ENCODE assay signal across 8 mouse cellular contexts in genomic region chr11:98767276-98767675, GRCm38 (mm10). TPM values are rescaled to one million over a fixed set of nuclear protein-coding genes. Genes with fewer than 3 reads are reported as not detected.
DNase-seq lines count a peak whose midpoint lies in the region; ATAC-seq and TF ChIP-seq lines count a peak whose summit lies in the region.

No protein-coding gene starts in this region.

- DNase-seq in kidney, adult 11 months = peak; percentile 57
- no peak for DNase-seq in kidney, postnatal 14 days
- DNase-seq in R1 (ENCODE audit: low read depth, low spot score) = peak; percentile 64
- peak; percentile 46 to 65 for DNase-seq in heart, postnatal 36 days
- peak; percentile 65 for DNase-seq in liver, adult 2 months (ENCODE audit: extremely low read depth, low read depth, low spot score)

- peaks cover 71% of the 10 kb centered on the region for H3K4me1 ChIP-seq in embryonic facial prominence, embryonic 15.5 days
- peaks cover 6% of the 10 kb centered on the region; the same call in 1 of the 2 replicates for H3K4me1 ChIP-seq in liver, adult 2 months (ENCODE audit: control insufficient read depth, insufficient read depth, low read length)
- H3K4me1 ChIP-seq in neural tube, embryonic 14.5 days (ENCODE audit: control insufficient read depth, insufficient read depth, low read length) = peaks cover 37% of the 10 kb centered on the region

- H3K4me3 ChIP-seq in embryonic facial prominence, embryonic 15.5 days (replicated peaks) = no peak overlapping the region
- H3K4me3 ChIP-seq in liver, adult 2 months (ENCODE audit: insufficient read depth, low read depth, low read length) = no peak overlapping the region
- no peak overlapping the region for H3K4me3 ChIP-seq in neural tube, embryonic 14.5 days (ENCODE audit: low read depth, low read length)

- no peak for TF ChIP-seq POLR2A in liver, adult 2 months (IDR thresholded peaks at IDR 0.05; ENCODE audit: extremely low read depth, insufficient read depth, low read length)

- H3K36me3 ChIP-seq in embryonic facial prominence, embryonic 15.5 days = peaks cover 52% of the 10 kb centered on the region
- peaks cover 42% of the 10 kb centered on the region for H3K36me3 ChIP-seq in liver, adult 2 months (ENCODE audit: control insufficient read depth, insufficient read depth, low read length)
- peaks cover 48% of the 10 kb centered on the region for H3K36me3 ChIP-seq in neural tube, embryonic 14.5 days (ENCODE audit: control insufficient read depth, insufficient read depth, low read length)

- no peaks in the 10 kb centered on the region for H3K9me3 ChIP-seq in embryonic facial prominence, embryonic 15.5 days (replicated peaks)
- H3K9me3 ChIP-seq in neural tube, embryonic 14.5 days (ENCODE audit: control insufficient read depth, low read length) = no peaks in the 10 kb centered on the region

- H3K9ac ChIP-seq in embryonic facial prominence, embryonic 15.5 days = no peak overlapping the region
- H3K9ac ChIP-seq in liver, adult 2 months (ENCODE audit: low read depth, low read length) = no peak overlapping the region
- H3K9ac ChIP-seq in neural tube, embryonic 14.5 days (replicated peaks; ENCODE audit: low read depth, low read length) = peak overlapping the region; percentile 16; the same call in 1 of the 2 replicates

- no peak for TF ChIP-seq CTCF in liver, adult 2 months (IDR thresholded peaks at IDR 0.05; ENCODE audit: low read depth, low read length)

- peak overlapping the region; percentile 73; the same call in 1 of the 2 replicates for H3K27ac ChIP-seq in embryonic facial prominence, embryonic 15.5 days (replicated peaks)
- no peak overlapping the region for H3K27ac ChIP-seq in liver, adult 2 months (replicated peaks; ENCODE audit: insufficient read depth, low read depth, low read length)
- peak overlapping the region; percentile 60; the same call in 1 of the 2 replicates for H3K27ac ChIP-seq in neural tube, embryonic 14.5 days (ENCODE audit: low read depth, low read length)

- no peaks in the 10 kb centered on the region for H3K27me3 ChIP-seq in embryonic facial prominence, embryonic 15.5 days
- H3K27me3 ChIP-seq in liver, adult 2 months (ENCODE audit: control insufficient read depth, insufficient read depth, low read length) = no peaks in the 10 kb centered on the region
- H3K27me3 ChIP-seq in neural tube, embryonic 14.5 days (ENCODE audit: control insufficient read depth, insufficient read depth, low read length) = no peaks in the 10 kb centered on the region

- 21% methylated on average over 8 of the region's 9 CpGs for WGBS in embryonic facial prominence, embryonic 15.5 days
- 48% methylated on average over 9 of the region's 9 CpGs for WGBS in liver, adult 2 months
- WGBS in neural tube, embryonic 14.5 days = 16% methylated on average over 9 of the region's 9 CpGs

- H3K79me2 ChIP-seq in liver, adult 2 months (ENCODE audit: control insufficient read depth, insufficient read depth, low read length) = no peaks in the 10 kb centered on the region

- H3K4me2 ChIP-seq in embryonic facial prominence, embryonic 15.5 days (replicated peaks) = no peak overlapping the region; the same call in 1 of the 2 replicates
- peak overlapping the region; percentile 8; the same call in 1 of the 2 replicates for H3K4me2 ChIP-seq in neural tube, embryonic 14.5 days (ENCODE audit: low read depth, low read length)

- ATAC-seq in embryonic facial prominence, embryonic 15.5 days (ENCODE audit: insufficient number of reproducible peaks, low FRiP score, low TSS enrichment, low read depth) = no peak; the same call in 1 of the 2 replicates
- peak; percentile 44; the same call in 1 of the 2 replicates for ATAC-seq in neural tube, embryonic 14.5 days (ENCODE audit: low read depth)
- ATAC-seq in monocyte, adult 5-6 weeks (replicated peaks; ENCODE audit: insufficient number of reproducible peaks, low FRiP score, low TSS enrichment, poor library complexity, severe bottlenecking) = no peak

- intact Hi-C loops in heart, postnatal 36 days (cut with DNase I) = no loop called here

RNA-seq across cellular contexts. Expression of gene Nr1d1, which starts 7.9 kb away (rescaled TPM):
- 1.7 and 1.8 TPM in 2 replicates for polyA plus RNA-seq in embryonic facial prominence, embryonic 15.5 days (2015; fragmentation: Nextera tagmentation; extraction: Ambion mirVana)
- 100 to 1,000 TPM; 104 to 107 TPM for total RNA-seq in heart, postnatal 36 days (2021)
- total RNA-seq in liver, adult 2 months (2014; rRNA removed) = 19.0 and 45.4 TPM in 2 replicates
- 75.4 and 106 TPM in 2 replicates for polyA plus RNA-seq in liver, adult 2 months (2012; rRNA removed)
- 3.8 and 3.9 TPM in 2 replicates for polyA plus RNA-seq in neural tube, embryonic 14.5 days (2014; fragmentation: Nextera tagmentation; extraction: Ambion mirVana)
- total RNA-seq in monocyte, adult 5-6 weeks (2017) = 0.68 to 4.7 TPM (median 1.9 TPM) in 3 replicates

RNA-seq across cellular contexts. Expression of gene Thra, which starts 26.8 kb away (rescaled TPM):
- 51.0 and 51.2 TPM in 2 replicates for polyA plus RNA-seq in embryonic facial prominence, embryonic 15.5 days (2015; fragmentation: Nextera tagmentation; extraction: Ambion mirVana)
- 100 to 1,000 TPM; 100 to 111 TPM for total RNA-seq in heart, postnatal 36 days (2021)
- total RNA-seq in liver, adult 2 months (2014; rRNA removed) = 5.5 and 8.9 TPM in 2 replicates
- polyA plus RNA-seq in liver, adult 2 months (2012; rRNA removed) = 13.6 and 14.9 TPM in 2 replicates
- polyA plus RNA-seq in neural tube, embryonic 14.5 days (2014; fragmentation: Nextera tagmentation; extraction: Ambion mirVana) = 148 and 186 TPM in 2 replicates
- 3.4 to 5.4 TPM (median 4.3 TPM) in 3 replicates for total RNA-seq in monocyte, adult 5-6 weeks (2017)

RNA-seq across cellular contexts. Expression of gene Msl1, which starts 28.0 kb away (rescaled TPM):
- 28.7 and 30.4 TPM in 2 replicates for polyA plus RNA-seq in embryonic facial prominence, embryonic 15.5 days (2015; fragmentation: Nextera tagmentation; extraction: Ambion mirVana)
- total RNA-seq in heart, postnatal 36 days (2021) = 10 to 100 TPM; 74.4 to 75.3 TPM
- total RNA-seq in liver, adult 2 months (2014; rRNA removed) = 15.5 and 17.7 TPM in 2 replicates
- 17.0 and 17.2 TPM in 2 replicates for polyA plus RNA-seq in liver, adult 2 months (2012; rRNA removed)
- 24.2 and 26.9 TPM in 2 replicates for polyA plus RNA-seq in neural tube, embryonic 14.5 days (2014; fragmentation: Nextera tagmentation; extraction: Ambion mirVana)
- 108 to 125 TPM (median 112 TPM) in 3 replicates for total RNA-seq in monocyte, adult 5-6 weeks (2017)

RNA-seq across cellular contexts. Expression of gene Casc3, which starts 37.4 kb away (rescaled TPM):
- polyA plus RNA-seq in embryonic facial prominence, embryonic 15.5 days (2015; fragmentation: Nextera tagmentation; extraction: Ambion mirVana) = 37.0 and 42.2 TPM in 2 replicates
- total RNA-seq in heart, postnatal 36 days (2021) = 10 to 100 TPM; 26.1 to 26.2 TPM
- 3.6 and 6.6 TPM in 2 replicates for total RNA-seq in liver, adult 2 months (2014; rRNA removed)
- 11.2 and 12.5 TPM in 2 replicates for polyA plus RNA-seq in liver, adult 2 months (2012; rRNA removed)
- polyA plus RNA-seq in neural tube, embryonic 14.5 days (2014; fragmentation: Nextera tagmentation; extraction: Ambion mirVana) = 47.9 and 54.1 TPM in 2 replicates
- total RNA-seq in monocyte, adult 5-6 weeks (2017) = 47.5 to 51.5 TPM (median 49.5 TPM) in 3 replicates

RNA-seq across cellular contexts. Expression of gene Med24, which starts 38.0 kb away (rescaled TPM):
- polyA plus RNA-seq in embryonic facial prominence, embryonic 15.5 days (2015; fragmentation: Nextera tagmentation; extraction: Ambion mirVana) = 52.3 and 53.3 TPM in 2 replicates
- total RNA-seq in heart, postnatal 36 days (2021) = 10 to 100 TPM; 45.2 to 52.7 TPM
- total RNA-seq in liver, adult 2 months (2014; rRNA removed) = 3.9 and 6.2 TPM in 2 replicates
- 16.2 and 23.2 TPM in 2 replicates for polyA plus RNA-seq in liver, adult 2 months (2012; rRNA removed)
- 52.3 and 59.4 TPM in 2 replicates for polyA plus RNA-seq in neural tube, embryonic 14.5 days (2014; fragmentation: Nextera tagmentation; extraction: Ambion mirVana)
- 10.9 to 25.7 TPM (median 22.4 TPM) in 3 replicates for total RNA-seq in monocyte, adult 5-6 weeks (2017)

Comparison
In these comparisons a context has a peak if more than half of its experiments do, and no peak if none do; other contexts are left out.
1. RNA of gene Thra, which starts 26.8 kb away (total RNA-seq): 100 to 111 TPM in heart, postnatal 36 days; 5.5 to 8.9 TPM in liver, adult 2 months and 3.4 to 5.4 TPM in monocyte, adult 5-6 weeks; every median in the first group is over 10 times any median in the second.